Mouse (Mus musculus): ENCODE measurements around the gene Slc35a2. TPM values are rescaled to one million over a fixed set of nuclear protein-coding genes. Genes with fewer than 3 reads are reported as not detected.
A peak's percentile ranks its signal among the peaks of the same experiment; 100 is the strongest.
"Not testable (repeated sequence)": the region's sequence is repeated elsewhere in the genome, so short reads cannot be mapped to it uniquely, and the experiment has no call there.

Gene Slc35a2
- total and polyA plus RNA-seq, 3 experiments = 66.7 to 96.0 TPM; not detected in 1

GRCm38 (mm10) chrX:7910473-7910872 is 26.6 kb downstream of the Slc35a2 start:
- H3K36me3 ChIP-seq (ENCODE audit: control insufficient read depth in 1 of 2, insufficient read depth in 2 of 2, low read length in 2 of 2) = no peaks in the 10 kb centered on the region; a peak in 1 of 4 replicates
- no peak for DNase-seq (ENCODE audit: low read depth, low spot score)
- H3K4me3 ChIP-seq (ENCODE audit: control insufficient read depth in 1 of 2, insufficient read depth in 1 of 2, low read depth in 2 of 2, low read length in 2 of 2) = no peak overlapping the region
- H3K4me1 ChIP-seq (ENCODE audit: control insufficient read depth in 1 of 2, insufficient read depth in 2 of 2, low read length in 2 of 2) = no peaks in the 10 kb centered on the region
- H3K27ac ChIP-seq (ENCODE audit: control insufficient read depth, low read depth, low read length) = no peak overlapping the region
- peak; percentile 57; the same call in 1 of the 2 replicates for TF ChIP-seq POLR2AphosphoS2 (IDR thresholded peaks at IDR 0.05; ENCODE audit: low read length)
- no peak for TF ChIP-seq RCOR1 (IDR thresholded peaks at IDR 0.05; ENCODE audit: low read depth, low read length)
- TF ChIP-seq BHLHE40 (IDR thresholded peaks at IDR 0.05; ENCODE audit: borderline replicate concordance, low read depth, low read length) = no peak
- peak in 1 of 3 experiments; percentile 4; a peak in 1 of 6 replicates for TF ChIP-seq CTCF (IDR thresholded peaks at IDR 0.05 in 2 of 3, conservative IDR thresholded peaks at IDR 0.05 in 1 of 3; ENCODE audit: control insufficient read depth in 1 of 3, insufficient read depth in 1 of 3, low read depth in 2 of 3, low read length in 3 of 3, poor library complexity in 1 of 3, severe bottlenecking in 1 of 3)
- no peak for TF ChIP-seq KAT2A (conservative IDR thresholded peaks at IDR 0.05; ENCODE audit: low read depth, low read length)
- TF ChIP-seq RAD21 (IDR thresholded peaks at IDR 0.05; ENCODE audit: low read depth, low read length) = peak; percentile 12; the same call in 1 of the 2 replicates
- no peak for TF ChIP-seq USF1 (IDR thresholded peaks at IDR 0.05; ENCODE audit: low read depth, low read length)
- TF ChIP-seq GATA1 (IDR thresholded peaks at IDR 0.05; ENCODE audit: low read depth, low read length) = no peak
- peak; percentile 26; the same call in 1 of the 2 replicates for TF ChIP-seq SMC3 (IDR thresholded peaks at IDR 0.05; ENCODE audit: low read depth, low read length)
- TF ChIP-seq MAFK (IDR thresholded peaks at IDR 0.05; ENCODE audit: borderline replicate concordance, low read depth, low read length) = no peak
- no peaks in the 10 kb centered on the region for H3K27me3 ChIP-seq (ENCODE audit: control insufficient read depth in 1 of 2, insufficient read depth in 2 of 2, low read length in 2 of 2)
- no peak overlapping the region for H3K9ac ChIP-seq (ENCODE audit: control insufficient read depth, low read depth, low read length, poor library complexity, severe bottlenecking)
- H3K79me2 ChIP-seq (ENCODE audit: control insufficient read depth, insufficient read depth, low read length, poor library complexity) = no peaks in the 10 kb centered on the region
- H3K9me3 ChIP-seq (replicated peaks; ENCODE audit: insufficient read depth, low read length) = no peaks in the 10 kb centered on the region

- TF ChIP-seq HCFC1 (IDR thresholded peaks at IDR 0.05; ENCODE audit: low read depth, low read length) = 0 out of 2 replicates have a peak, but pooled peaks have one; percentile 15
- peak; percentile 64 for TF ChIP-seq SMC3 (IDR thresholded peaks at IDR 0.05; ENCODE audit: low read depth, low read length)
- TF ChIP-seq ZC3H11A (IDR thresholded peaks at IDR 0.05; ENCODE audit: low read depth, low read length) = peak; percentile 63
- TF ChIP-seq CTCF (IDR thresholded peaks at IDR 0.05 in 2 of 3, conservative IDR thresholded peaks at IDR 0.05 in 1 of 3; ENCODE audit: control insufficient read depth in 1 of 3, insufficient read depth in 1 of 3, low read depth in 2 of 3, low read length in 3 of 3, poor library complexity in 1 of 3, severe bottlenecking in 1 of 3) = peak; percentile 21 to 51 (median 22); a peak in 4 of 6 replicates
- TF ChIP-seq RAD21 (IDR thresholded peaks at IDR 0.05; ENCODE audit: low read depth, low read length) = peak; percentile 51
- H3K9me3 ChIP-seq (replicated peaks; ENCODE audit: insufficient read depth, low read length); H3K79me2 ChIP-seq (ENCODE audit: control insufficient read depth, insufficient read depth, low read length, poor library complexity); H3K27me3 ChIP-seq (ENCODE audit: control insufficient read depth in 1 of 2, insufficient read depth in 2 of 2, low read length in 2 of 2); H3K9ac ChIP-seq (ENCODE audit: control insufficient read depth, low read depth, low read length, poor library complexity, severe bottlenecking); H3K36me3 ChIP-seq (ENCODE audit: control insufficient read depth in 1 of 2, insufficient read depth in 2 of 2, low read length in 2 of 2); H3K27ac ChIP-seq (ENCODE audit: control insufficient read depth, low read depth, low read length); H3K4me1 ChIP-seq (ENCODE audit: control insufficient read depth in 1 of 2, insufficient read depth in 2 of 2, low read length in 2 of 2); H3K4me3 ChIP-seq (ENCODE audit: control insufficient read depth in 1 of 2, insufficient read depth in 1 of 2, low read depth in 2 of 2, low read length in 2 of 2): not testable (repeated sequence)
- DNase-seq (ENCODE audit: low read depth, low spot score) = peak; percentile 62
Observed at GRCm38 (mm10) chrX:7915669-7916068, 31.8 kb downstream of the Slc35a2 start.

- not testable (repeated sequence) for H3K4me1 ChIP-seq (ENCODE audit: control insufficient read depth in 1 of 2, insufficient read depth in 2 of 2, low read length in 2 of 2); H3K36me3 ChIP-seq (ENCODE audit: control insufficient read depth in 1 of 2, insufficient read depth in 2 of 2, low read length in 2 of 2); H3K79me2 ChIP-seq (ENCODE audit: control insufficient read depth, insufficient read depth, low read length, poor library complexity); H3K4me3 ChIP-seq (ENCODE audit: control insufficient read depth in 1 of 2, insufficient read depth in 1 of 2, low read depth in 2 of 2, low read length in 2 of 2); H3K9me3 ChIP-seq (replicated peaks; ENCODE audit: insufficient read depth, low read length); H3K27ac ChIP-seq (ENCODE audit: control insufficient read depth, low read depth, low read length); H3K27me3 ChIP-seq (ENCODE audit: control insufficient read depth in 1 of 2, insufficient read depth in 2 of 2, low read length in 2 of 2); H3K9ac ChIP-seq (ENCODE audit: control insufficient read depth, low read depth, low read length, poor library complexity, severe bottlenecking)
- 0 out of 2 replicates have a peak, but pooled peaks have one; percentile 18 for TF ChIP-seq HCFC1 (IDR thresholded peaks at IDR 0.05; ENCODE audit: low read depth, low read length)
- TF ChIP-seq MYC (IDR thresholded peaks at IDR 0.05; ENCODE audit: low read depth, low read length) = peak; percentile 76; the same call in 1 of the 2 replicates
- peak; percentile 87 for TF ChIP-seq SMC3 (IDR thresholded peaks at IDR 0.05; ENCODE audit: low read depth, low read length)
- 0 out of 2 replicates have a peak, but pooled peaks have one; percentile 36 for TF ChIP-seq MAX (IDR thresholded peaks at IDR 0.05; ENCODE audit: low read length)
- peak; percentile 48 to 78 (median 60) for TF ChIP-seq CTCF (IDR thresholded peaks at IDR 0.05 in 2 of 3, conservative IDR thresholded peaks at IDR 0.05 in 1 of 3; ENCODE audit: control insufficient read depth in 1 of 3, insufficient read depth in 1 of 3, low read depth in 2 of 3, low read length in 3 of 3, poor library complexity in 1 of 3, severe bottlenecking in 1 of 3)
- peak; percentile 80 for TF ChIP-seq ZC3H11A (IDR thresholded peaks at IDR 0.05; ENCODE audit: low read depth, low read length)
- peak; percentile 62 for TF ChIP-seq RAD21 (IDR thresholded peaks at IDR 0.05; ENCODE audit: low read depth, low read length)
- DNase-seq (ENCODE audit: low read depth, low spot score) = peak; percentile 52
Observed at GRCm38 (mm10) chrX:7917960-7918359, 34.1 kb downstream of the Slc35a2 start.

Data from MEL (cell line).